Mouse (Mus musculus): ENCODE measurements around the gene Lasp1. TPM values are rescaled to one million over a fixed set of nuclear protein-coding genes. Genes with fewer than 3 reads are reported as not detected.

Lasp1 gene
- total RNA-seq (2021): 100 to 1,000 TPM; 189 to 204 TPM
- long read RNA-seq, experiment 1, transcript Lasp1-201 (7 exons, 3,540 nt): major isoform, 118 of 229 reads
- long read RNA-seq, experiment 1, transcript Lasp1-205 (3 exons, 758 nt): minor isoform, 36 of 229 reads
- long read RNA-seq, experiment 1, partial matches to known transcripts: 60 of 229 reads
- long read RNA-seq, experiment 1, other reads (novel, unspliced or antisense): 15 of 229 reads
- long read RNA-seq, experiment 2, transcript Lasp1-205 (3 exons, 758 nt): minor isoform, 30 of 225 reads
- long read RNA-seq, experiment 2, transcript Lasp1-201 (7 exons, 3,540 nt): major isoform, 126 of 225 reads
- long read RNA-seq, experiment 2, partial matches to known transcripts: 7 of 225 reads
- long read RNA-seq, experiment 2, other reads (novel, unspliced or antisense): 62 of 225 reads

DNA sequence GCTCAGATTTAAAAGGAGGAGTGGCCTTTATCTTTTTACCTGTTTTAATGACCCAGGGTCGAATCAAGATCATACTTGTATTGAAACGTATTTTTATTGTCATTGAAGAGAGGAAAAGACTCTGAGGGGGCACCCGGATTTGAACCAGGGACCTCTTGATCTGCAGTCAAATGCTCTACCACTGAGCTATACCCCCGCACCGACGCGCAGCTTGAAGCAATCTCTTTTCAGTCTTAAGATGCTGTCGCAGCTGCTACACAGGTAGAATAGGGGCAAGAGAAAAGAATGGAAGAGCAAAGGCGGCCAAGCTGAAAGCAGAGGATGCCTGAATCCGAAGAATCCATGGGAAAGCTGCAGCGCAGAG, at the start of gene Lasp1:
Lasp1 (plus strand) TSS at position 219 of the 364 bp plus-strand sequence.
- peak; percentile 89 to 93 for DNase-seq (ENCODE audit: low spot score in 2 of 2)
- intact Hi-C loops (cut with DNase I): loop anchor here (1.0 to 5.0 kb wide), 3 partner anchors 43 to 189 kb away; partner anchors contain the start of genes Fbxo47 and Plxdc1

DNA sequence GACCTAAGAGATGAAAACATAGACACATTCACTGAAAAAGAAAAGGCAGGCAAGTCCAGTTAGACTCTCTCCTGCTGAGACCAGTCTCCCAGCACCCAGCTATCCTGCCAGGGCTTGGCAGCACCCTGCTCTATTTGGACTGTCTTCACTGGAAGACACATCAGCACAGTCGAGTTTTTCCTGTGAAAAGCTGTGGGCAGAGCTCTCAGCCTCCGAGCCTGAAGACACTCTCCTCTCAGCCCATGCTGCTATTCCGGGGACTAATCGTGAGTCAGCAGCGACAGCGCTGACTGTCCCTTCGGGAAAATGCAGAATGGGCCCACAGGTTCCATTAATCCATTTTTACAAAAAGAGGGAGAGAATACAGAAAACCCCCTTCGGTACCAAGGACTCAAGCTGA, 45.5 kb upstream of the Lasp1 start:
- intact Hi-C loops (cut with DNase I): no loop called here
- DNase-seq (ENCODE audit: low spot score in 2 of 2): no peak

DNA sequence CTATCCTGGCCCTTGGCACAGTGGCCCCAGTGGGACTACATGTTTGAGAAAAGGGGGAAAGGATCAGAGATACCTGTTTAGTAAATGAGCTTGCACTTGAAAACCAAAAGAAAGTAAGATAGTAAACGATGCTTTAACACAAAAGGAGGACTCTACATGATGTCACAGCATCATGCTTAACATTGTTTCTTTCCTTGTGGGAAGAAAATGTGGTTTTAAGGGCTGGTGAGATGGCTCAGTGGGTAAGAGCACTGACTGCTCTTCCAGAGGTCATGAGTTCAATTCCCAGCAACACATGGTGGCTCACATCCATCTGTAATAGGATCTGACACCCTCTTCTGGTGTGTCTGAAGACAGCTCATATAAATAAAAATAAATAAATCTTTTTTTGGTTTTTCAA, 40.7 kb upstream of the Lasp1 start:
- DNase-seq (ENCODE audit: low spot score in 2 of 2): no peak
- intact Hi-C loops (cut with DNase I): no loop called here

DNA sequence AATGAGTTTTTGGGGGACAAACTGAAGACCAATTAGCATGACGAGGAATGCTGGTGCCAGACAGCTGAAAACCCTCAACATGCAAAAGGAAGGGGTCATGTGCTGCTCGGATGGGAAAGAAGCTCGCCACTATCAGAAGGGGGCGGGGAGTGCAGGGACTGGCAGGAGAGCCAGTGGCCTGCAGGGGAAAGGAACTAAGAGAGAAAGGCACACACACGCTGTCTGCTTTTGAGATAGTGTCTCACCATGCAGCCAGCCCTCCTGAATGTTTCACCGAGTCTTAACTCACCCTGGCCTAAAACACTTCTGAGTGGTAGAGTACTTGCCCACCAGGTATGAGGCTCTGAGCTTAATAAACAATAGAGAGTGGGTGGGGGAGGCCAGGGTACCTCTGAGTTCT, 39.9 kb upstream of the Lasp1 start:
- DNase-seq (ENCODE audit: low spot score in 2 of 2): no peak
- intact Hi-C loops (cut with DNase I): no loop called here

DNA sequence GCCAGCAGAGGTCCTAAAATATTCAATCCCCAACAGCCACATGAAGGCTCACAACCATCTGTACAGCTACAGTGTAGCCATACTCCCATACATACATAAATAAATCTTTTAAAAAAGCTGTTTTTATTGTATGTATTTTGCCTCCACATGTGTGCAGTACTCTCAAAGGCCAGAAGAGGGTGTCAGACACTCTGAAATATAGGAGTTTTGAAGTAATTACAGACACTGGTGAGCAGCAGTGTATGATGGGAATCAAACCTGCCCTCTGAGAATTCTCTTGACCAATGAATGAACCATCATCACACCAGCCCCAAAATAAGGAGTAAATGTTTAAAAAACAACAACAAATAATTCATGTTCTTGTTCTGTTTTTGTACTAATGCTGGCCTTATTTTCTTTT, 37.2 kb upstream of the Lasp1 start:
- no peak for DNase-seq (ENCODE audit: low spot score in 2 of 2)
- intact Hi-C loops (cut with DNase I): no loop called here

DNA sequence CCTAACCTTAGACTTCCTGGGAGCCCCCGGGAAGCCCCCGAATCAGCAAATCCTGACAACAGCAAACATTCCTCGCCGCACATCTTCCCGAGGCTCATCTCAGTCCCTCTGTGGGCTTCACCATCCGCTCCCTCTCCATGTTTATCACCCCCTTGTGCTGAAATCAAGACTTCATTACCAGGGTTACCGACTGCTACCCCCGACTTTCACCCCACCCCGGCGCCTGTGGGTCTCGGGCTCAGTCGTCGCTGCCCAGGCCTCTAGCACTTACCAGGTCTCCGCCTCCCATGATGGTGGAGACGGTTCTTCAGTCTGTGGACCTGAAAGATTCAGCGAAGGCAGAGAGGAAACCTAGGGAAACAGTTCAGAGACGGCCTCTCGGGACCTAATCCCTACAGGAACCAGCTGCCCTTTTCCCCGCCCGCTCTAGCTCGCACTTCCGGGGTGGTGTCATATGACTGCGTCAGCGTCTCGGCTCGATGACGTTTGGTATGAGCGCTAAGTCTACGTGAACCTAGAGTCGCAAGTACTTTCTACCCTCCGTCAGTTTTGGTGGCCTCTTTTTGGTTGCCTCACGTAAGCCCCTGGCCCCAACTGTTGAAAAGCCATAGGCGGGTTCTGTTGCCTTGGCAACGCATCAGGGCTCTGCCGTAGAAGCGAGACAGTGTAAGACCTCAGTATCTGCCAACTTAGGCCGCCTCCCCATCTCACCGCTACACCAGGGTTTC, 32.5 kb upstream of the Lasp1 start, which contains the start of gene Cwc25:
Cwc25 (minus strand) TSS at position 403 of the 728 bp plus-strand sequence.
- intact Hi-C loops (cut with DNase I): no loop called here
- DNase-seq (ENCODE audit: low spot score in 2 of 2): peak; percentile 96

DNA sequence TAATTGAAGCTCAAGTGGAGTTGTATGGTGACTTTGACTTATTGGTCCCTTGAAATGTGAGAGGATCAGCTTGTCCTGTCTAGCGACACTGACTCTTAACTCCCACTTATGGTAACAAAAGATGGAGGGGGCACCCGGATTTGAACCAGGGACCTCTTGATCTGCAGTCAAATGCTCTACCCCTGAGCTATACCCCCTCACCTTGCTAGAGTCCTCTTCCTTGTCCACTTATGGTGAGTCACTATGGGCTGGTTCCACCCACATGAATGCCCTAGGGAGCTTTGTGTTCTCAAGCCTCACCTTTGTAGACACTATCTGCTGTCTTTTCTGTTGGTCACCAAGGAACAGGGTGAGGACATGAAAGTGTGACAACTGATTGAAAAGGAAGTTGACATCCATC, 29.1 kb upstream of the Lasp1 start:
- no peak for DNase-seq (ENCODE audit: low spot score in 2 of 2)
- intact Hi-C loops (cut with DNase I): no loop called here

DNA sequence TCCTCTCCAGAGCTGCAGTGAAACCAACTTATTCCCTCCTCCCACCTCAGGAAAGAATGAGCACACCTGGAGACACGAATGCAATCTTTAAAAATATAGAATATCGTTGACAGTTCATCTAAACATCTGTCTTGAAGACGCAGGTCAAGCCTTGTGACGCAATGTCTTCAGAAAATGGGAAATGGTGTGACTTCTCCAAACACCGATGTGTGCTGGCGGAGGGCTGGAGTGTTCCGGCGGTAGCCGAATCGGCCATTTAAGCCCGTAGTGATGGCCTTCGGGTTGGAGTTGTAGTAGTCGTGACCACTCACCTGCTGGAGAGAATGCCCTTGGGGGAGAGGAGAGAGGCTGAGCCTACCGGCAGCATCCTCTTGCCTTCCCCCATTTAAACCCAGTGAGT, 27.4 kb upstream of the Lasp1 start:
- no peak for DNase-seq (ENCODE audit: low spot score in 2 of 2)
- intact Hi-C loops (cut with DNase I): no loop called here

DNA sequence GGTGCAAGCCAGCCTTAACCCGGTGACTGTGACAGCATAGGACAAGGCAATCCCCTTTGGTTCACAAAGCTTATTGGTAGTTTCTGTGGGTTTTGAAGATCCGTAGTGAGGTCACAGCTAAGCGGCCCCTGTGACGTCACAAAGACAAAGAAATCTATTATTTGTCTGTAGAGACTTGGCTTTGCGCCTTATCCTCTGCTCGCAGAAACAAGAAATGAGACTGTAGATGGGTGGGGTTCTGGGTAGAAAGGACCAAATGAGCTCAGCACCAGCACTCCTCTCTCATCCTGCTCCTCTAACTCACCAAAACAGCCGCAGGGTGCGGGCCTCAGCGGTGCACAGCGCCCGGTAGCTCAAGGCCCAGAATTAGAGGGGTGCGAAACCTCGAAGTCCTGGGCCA, 23.6 kb upstream of the Lasp1 start:
- intact Hi-C loops (cut with DNase I): no loop called here
- no peak for DNase-seq (ENCODE audit: low spot score in 2 of 2)

- DNase-seq (ENCODE audit: low spot score in 2 of 2): no peak
- intact Hi-C loops (cut with DNase I): no loop called here
These were observed 22.8 kb upstream of the Lasp1 start, which contains the start of gene 1700001P01Rik for GRCm38 (mm10) chr11:97775808-97776496. TSS of gene 1700001P01Rik (minus strand) at chr11:97775918.

GRCm38 (mm10) chr11:97776497-97777128, 22.2 kb upstream of the Lasp1 start:
- no peak for DNase-seq (ENCODE audit: low spot score in 2 of 2)
- intact Hi-C loops (cut with DNase I): no loop called here

DNA sequence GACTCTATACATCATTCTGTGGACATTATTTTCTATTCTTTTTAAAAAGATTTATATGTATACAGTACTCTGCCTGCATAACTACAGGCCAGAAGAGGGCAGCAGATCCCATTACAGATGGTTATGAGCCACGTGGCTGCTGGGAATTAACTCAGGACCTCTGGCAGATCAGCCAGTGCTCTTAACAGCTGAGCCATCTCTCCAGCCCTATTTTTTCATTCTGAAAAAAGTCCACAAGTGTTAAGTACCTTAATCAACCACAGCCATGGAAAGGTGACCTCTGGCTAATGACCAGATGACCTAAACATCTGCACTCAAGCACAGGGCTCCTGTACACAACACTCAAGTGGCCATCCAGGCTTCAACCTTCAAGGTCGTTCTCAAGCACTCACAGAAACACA, 21.7 kb upstream of the Lasp1 start:
- no peak for DNase-seq (ENCODE audit: low spot score in 2 of 2)
- intact Hi-C loops (cut with DNase I): no loop called here

DNA sequence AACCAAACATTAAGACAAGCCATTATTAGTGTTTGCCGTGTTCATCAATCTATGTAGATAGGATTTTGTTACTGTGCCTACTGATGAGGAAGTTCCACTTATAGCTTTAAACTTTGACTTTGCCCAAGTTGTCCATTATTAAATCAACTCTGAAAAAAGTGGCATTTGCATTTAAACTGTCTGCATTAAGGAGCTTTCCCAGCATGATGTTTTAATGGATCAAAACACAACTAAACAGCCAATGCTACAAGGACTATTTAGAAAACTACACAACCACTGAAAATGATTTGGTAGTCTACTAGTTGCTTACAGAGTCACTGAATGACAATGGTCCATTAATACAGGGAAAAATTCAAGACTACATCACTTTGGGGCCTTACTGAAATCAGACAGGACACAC, 19.9 kb upstream of the Lasp1 start:
- intact Hi-C loops (cut with DNase I): no loop called here
- no peak for DNase-seq (ENCODE audit: low spot score in 2 of 2)

DNA sequence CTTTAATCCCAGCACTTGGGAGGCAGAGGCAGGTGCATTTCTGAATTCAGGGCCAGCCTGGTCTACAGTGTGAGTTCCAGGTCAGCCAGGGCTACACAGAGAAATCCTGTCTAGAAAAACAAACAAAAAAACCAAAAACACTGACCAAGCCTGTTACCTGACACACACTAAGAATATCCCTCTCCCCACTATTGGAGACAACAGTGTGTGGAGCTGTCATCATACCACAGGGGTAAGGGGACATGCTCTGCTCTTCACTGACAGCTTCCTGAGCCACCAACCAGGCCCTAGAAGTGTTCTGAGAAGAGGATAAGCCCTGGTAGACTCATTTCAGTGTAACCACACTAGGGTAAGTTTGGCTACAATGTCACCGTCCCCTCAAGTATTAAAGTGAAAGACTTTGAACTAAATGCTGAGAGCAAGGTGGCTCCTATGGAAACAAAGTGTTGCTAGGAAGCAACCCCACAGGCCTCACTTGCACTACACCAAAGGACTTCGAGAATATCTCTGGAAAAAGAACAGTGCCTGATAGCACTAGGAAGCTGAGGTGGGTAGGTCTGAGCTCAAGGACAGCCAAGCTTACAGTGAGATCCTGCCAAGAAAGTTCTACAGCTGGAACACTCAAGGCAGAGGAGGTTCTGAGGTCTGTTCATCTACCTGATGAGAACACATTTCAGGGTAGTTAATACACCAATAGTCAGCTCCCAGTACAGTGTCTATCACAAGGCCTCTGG, 18.7 kb upstream of the Lasp1 start:
- no peak for DNase-seq (ENCODE audit: low spot score in 2 of 2)
- intact Hi-C loops (cut with DNase I): no loop called here

- intact Hi-C loops (cut with DNase I): no loop called here
These were observed 17.3 kb upstream of the Lasp1 start for GRCm38 (mm10) chr11:97781478-97781831.

DNA sequence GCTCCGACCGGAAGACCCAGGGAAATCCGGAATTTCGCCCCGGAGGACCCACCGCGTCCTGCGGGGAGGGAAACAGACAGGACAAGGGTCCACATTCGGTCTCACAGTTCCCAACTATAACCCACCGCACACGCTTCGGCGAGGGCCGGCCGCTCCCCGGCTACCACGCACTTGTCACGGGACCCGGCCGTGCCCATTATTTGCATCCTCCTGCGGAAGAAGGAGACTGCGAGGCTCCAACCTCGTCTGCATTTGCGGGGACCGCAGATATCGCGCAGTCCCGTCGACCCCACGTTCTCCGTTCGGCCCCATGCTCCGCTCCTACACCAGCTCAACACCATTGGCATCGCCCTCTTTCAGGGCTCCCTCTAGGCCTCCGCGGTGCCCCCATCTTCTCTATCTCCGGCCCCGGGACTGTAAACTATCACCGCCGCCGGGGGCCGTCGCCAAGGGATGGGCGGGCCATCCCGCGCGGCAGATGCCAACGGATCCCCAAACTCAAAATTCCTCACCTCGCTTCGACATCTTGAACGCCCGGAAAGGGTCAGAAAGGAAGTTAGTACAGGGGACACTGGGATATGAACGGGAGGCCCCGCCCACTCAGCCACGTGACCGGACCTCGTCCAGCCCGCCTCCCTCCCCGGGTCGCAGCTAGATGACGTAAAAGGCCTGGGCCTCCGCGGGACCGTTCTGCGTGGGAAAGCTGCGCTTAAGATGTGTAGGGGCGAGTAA, 16.8 kb upstream of the Lasp1 start, which contains the start of gene Rpl23:
Rpl23 (minus strand) TSS at position 606 of the 732 bp plus-strand sequence.
- DNase-seq (ENCODE audit: low spot score in 2 of 2): peak; percentile 99 to 100

More at GRCm38 (mm10) chr11:97781478-97781831, 17.3 kb upstream of the Lasp1 start:
- no peak for DNase-seq (ENCODE audit: low spot score in 2 of 2)

DNA sequence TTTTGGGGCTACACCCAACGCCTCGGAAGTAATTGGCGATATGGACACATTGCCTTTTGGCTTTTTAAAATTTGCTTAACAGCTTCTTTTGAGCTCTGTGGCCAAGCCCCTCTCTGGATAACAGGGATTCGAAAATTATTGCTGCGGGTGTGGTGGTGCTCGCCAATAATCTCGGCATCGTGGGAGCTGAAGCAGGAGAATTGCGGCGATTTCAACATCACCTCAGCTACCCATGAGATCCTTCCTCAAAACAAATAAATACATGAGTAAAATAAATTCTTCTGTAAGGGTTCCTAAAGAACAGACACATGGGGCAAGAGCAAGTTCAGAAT, 16.3 kb upstream of the Lasp1 start:
- DNase-seq (ENCODE audit: low spot score in 2 of 2): no peak
- intact Hi-C loops (cut with DNase I): no loop called here

More for the DNA sequence above, 16.8 kb upstream of the Lasp1 start, which contains the start of gene Rpl23:
- intact Hi-C loops (cut with DNase I): no loop called here

GRCm38 (mm10) chr11:97787961-97788360, 10.8 kb upstream of the Lasp1 start:
- DNase-seq (ENCODE audit: low spot score in 2 of 2): no peak
- intact Hi-C loops (cut with DNase I): no loop called here

Measured in left cerebral cortex, postnatal 14 days (tissue).